Mouse (Mus musculus): ENCODE measurements at regions not wholly inside any gene's neighbourhood (a gene's known extent, or its start where the extent isn't known, plus 50 kb on each side); places are given as distances from the start of the nearest gene placed in this dataset.

DNA sequence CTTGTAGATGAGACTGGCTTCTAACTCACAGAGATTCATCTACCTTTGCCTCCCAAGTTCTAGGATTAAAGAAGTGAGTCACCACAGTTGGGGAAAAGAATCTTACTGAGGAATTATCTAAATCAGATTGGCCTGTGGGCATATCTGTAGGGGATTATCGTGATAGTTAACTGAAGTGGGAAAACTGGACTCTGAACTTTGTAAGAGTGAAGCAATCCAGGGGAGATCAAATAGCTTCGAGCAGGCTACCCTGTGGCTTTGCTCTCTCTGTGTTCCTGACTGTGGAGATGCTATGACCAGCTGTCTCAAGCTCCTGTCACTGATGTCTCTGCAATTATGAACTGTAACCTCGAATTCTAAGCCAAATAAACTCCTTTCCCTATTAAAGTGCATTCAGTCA is 80.7 kb upstream of the Tlk1 start:
- no peak for TF ChIP-seq CTCF (IDR thresholded peaks at IDR 0.05; ENCODE audit: low read depth)
- TF ChIP-seq EP300 (IDR thresholded peaks at IDR 0.05; ENCODE audit: low read depth), result no peak
